Mouse (Mus musculus): ENCODE measurements at regions not wholly inside any gene's neighbourhood (a gene's known extent, or its start where the extent isn't known, plus 50 kb on each side); places are given as distances from the start of the nearest gene placed in this dataset.

DNA sequence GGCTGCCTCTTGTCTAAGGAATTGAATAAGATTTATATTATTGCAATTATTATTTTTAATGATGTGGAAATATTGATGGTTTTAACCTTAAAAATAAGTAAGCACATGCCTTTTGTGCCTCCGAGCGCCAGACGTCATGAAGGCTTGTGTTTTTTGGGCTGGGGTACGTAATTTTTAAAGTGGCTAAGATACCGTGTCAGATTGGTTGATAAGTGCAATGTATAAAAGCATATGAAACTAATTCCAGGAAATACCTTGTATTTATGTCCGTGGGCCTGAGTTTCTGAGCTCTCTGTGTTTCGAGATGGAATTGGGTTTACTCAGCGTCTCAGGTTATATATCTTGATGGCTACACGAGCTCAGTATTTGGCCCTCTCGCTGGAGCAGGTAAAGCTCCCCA, 414.7 kb downstream of the Med13l start:
- Histone ChIP-seq H3K27ac (ENCODE audit: insufficient read depth, low read depth, low read length) (no peak overlapping the region), H3K4me1 (ENCODE audit: control insufficient read depth, insufficient read depth, low read length) (no peaks in the 10 kb centered on the region), H3K4me3 (ENCODE audit: insufficient read depth, low read depth, low read length) (no peak overlapping the region)
- TF ChIP-seq POLR2A (IDR thresholded peaks at IDR 0.05; ENCODE audit: insufficient read depth, low read depth, low read length) (no peak), CTCF (IDR thresholded peaks at IDR 0.05; ENCODE audit: insufficient read depth, low read depth, low read length) (no peak)
- 81% methylated on average over 10 of the region's 10 CpGs for WGBS

DNA sequence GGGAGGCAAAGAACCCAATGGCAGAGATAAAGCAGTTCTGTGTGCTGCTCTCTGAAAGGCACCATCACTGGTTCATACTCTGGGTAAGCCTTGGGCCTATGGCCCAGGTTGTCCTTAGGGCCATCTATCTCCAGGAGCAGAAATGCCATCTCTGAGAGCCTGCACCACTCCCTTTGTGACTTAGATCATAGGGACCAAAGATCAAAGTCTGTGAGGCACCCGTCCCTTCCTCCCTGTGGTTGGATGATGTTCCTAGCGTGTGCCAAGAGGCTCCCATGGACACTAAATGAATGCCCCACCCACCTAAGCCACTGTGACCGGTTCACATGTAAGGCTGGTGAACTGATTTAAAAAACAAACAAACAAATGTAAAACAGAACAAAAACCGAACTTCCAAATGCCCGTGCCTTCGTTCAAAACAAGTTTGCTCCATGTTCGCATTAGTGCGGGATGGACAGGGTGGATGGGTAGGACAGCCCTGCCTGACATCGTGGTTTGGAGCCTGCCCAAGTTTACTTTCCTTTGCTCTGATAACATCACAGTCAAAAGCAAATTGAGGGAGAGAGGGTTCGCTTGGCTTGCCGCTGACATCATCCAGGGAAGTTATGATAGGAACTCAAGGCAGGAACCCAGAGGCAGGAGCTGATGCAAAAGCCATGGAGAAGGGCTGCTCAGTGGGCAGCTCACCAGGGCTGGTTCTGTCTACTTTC, 418.6 kb downstream of the Med13l start:
- Histone ChIP-seq H3K4me1 (ENCODE audit: control insufficient read depth, insufficient read depth, low read length) (no peaks in the 10 kb centered on the region), H3K4me3 (ENCODE audit: insufficient read depth, low read depth, low read length) (no peak overlapping the region), H3K27ac (ENCODE audit: insufficient read depth, low read depth, low read length) (no peak overlapping the region)
- TF ChIP-seq CTCF (IDR thresholded peaks at IDR 0.05; ENCODE audit: insufficient read depth, low read depth, low read length) (no peak), POLR2A (IDR thresholded peaks at IDR 0.05; ENCODE audit: insufficient read depth, low read depth, low read length) (no peak)
- 83% methylated on average over 11 of the region's 11 CpGs for WGBS

DNA sequence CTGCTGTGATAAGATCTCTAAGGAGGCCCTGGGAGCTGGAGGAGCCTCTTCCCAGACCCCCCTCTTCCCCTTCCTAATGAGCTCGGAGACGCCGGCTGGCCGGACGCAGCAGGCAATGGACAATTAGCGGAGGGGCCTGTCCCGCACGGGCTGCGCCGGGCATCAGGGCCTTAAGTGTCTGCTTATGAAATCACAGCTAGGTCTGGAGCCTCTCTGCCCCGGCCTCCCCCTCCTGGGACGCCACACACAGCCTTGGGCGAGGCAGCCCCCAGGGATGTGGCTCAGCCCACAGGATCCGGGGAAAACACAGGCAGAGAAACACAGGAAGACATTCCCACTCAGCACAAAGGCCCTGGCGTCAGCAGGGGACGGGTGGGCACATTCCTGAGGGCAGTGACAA, 420.6 kb downstream of the Med13l start:
- Histone ChIP-seq H3K4me3 (ENCODE audit: insufficient read depth, low read depth, low read length) (no peak overlapping the region), H3K4me1 (ENCODE audit: control insufficient read depth, insufficient read depth, low read length) (0 out of 2 replicates have a peak, but pooled peaks cover 2% of the 10 kb centered on the region), H3K27ac (ENCODE audit: insufficient read depth, low read depth, low read length) (no peak overlapping the region)
- WGBS: 45% methylated on average over 16 of the region's 16 CpGs
- TF ChIP-seq CTCF (IDR thresholded peaks at IDR 0.05; ENCODE audit: insufficient read depth, low read depth, low read length): no peak
- no peak for TF ChIP-seq POLR2A (IDR thresholded peaks at IDR 0.05; ENCODE audit: insufficient read depth, low read depth, low read length)

DNA sequence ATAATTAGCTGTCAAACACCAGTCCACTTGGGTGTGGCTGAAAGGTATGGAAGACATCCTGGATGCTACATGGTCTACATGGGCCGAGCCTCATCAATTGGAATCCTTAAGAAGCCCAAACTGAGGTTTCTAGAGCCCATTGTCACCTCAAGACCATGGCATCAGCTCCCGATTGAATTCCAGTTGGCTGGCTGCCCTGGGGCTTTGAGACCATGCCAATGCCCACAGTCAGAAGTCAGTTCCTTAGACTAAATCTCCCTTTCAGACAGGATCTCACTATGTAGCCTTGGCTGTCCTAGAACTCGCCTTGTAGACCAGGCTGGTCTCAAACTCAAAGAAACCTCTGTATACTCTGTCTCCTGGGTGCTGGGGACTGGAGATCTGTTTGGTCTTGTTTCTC, 423.8 kb downstream of the Med13l start:
- TF ChIP-seq POLR2A (IDR thresholded peaks at IDR 0.05; ENCODE audit: insufficient read depth, low read depth, low read length) (no peak), CTCF (IDR thresholded peaks at IDR 0.05; ENCODE audit: insufficient read depth, low read depth, low read length) (no peak)
- Histone ChIP-seq H3K27ac (ENCODE audit: insufficient read depth, low read depth, low read length) (no peak overlapping the region), H3K4me3 (ENCODE audit: insufficient read depth, low read depth, low read length) (no peak overlapping the region), H3K4me1 (ENCODE audit: control insufficient read depth, insufficient read depth, low read length) (0 out of 2 replicates have a peak, but pooled peaks cover 2% of the 10 kb centered on the region)
- WGBS: 69% methylated on average over 3 of the region's 3 CpGs

DNA sequence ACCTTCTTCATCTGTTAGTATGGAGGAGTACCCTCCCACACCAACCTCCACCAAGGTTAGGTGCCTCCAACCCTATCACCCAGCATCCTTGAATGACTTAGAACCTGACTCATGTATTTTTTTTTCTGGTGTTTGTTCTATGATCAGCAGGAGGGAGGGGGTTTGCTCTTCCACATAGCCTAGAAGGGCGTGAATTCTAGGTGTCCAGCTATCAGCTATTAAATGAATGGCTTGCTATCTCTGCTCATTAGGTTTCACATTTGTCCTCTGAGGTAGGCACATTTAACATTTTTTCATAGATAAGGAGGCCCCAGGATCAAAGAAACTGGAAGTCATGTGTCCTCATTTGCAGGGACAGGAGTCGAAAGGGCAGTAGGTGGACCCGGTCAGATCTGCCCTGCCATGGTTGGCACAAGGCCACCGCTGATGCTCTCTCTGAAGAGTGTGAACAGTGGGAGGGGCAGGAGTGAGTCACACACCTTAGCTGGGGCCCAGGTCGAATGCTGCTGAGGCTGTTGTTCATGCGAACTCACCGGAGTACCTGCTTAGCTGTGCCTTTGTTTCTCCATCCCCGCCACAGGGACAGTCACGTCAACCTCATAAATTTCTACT, 424.4 kb downstream of the Med13l start:
- Histone ChIP-seq H3K4me1 (ENCODE audit: control insufficient read depth, insufficient read depth, low read length) (0 out of 2 replicates have a peak, but pooled peaks cover 2% of the 10 kb centered on the region), H3K27ac (ENCODE audit: insufficient read depth, low read depth, low read length) (no peak overlapping the region), H3K4me3 (ENCODE audit: insufficient read depth, low read depth, low read length) (no peak overlapping the region)
- TF ChIP-seq POLR2A (IDR thresholded peaks at IDR 0.05; ENCODE audit: insufficient read depth, low read depth, low read length): no peak
- no peak for TF ChIP-seq CTCF (IDR thresholded peaks at IDR 0.05; ENCODE audit: insufficient read depth, low read depth, low read length)
- 92% methylated on average over 9 of the region's 9 CpGs for WGBS

DNA sequence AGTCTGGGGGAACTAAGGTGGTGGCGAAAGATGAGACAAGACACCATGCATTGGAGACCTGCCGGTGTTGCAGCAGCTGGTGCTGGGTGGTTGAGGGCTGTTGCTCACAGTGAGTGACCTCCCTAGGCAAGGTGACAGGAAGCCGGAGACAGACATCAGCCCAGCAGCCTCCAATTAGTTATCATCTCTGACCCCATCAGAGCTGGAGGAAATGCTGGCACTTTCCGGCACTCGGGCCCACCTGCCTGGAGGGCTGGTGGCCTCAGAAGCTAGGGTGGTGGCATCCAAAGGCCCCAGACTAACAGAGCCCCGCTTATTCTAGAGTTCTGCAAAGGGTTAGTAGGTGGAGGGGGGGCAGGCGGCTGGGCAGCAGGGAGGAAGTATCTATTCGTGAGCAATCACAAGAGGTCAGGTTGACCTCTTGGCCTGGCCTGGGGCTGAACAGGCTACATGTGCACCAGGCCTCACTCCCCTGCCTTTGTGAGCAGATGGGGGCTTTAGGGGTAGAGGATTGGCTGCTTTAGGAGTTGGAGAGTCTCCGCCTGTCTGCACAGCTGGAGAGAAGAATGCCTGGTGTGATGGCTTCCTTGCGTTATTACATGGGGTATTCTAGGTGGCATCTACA, 427.0 kb downstream of the Med13l start:
- WGBS: 89% methylated on average over 10 of the region's 10 CpGs

DNA sequence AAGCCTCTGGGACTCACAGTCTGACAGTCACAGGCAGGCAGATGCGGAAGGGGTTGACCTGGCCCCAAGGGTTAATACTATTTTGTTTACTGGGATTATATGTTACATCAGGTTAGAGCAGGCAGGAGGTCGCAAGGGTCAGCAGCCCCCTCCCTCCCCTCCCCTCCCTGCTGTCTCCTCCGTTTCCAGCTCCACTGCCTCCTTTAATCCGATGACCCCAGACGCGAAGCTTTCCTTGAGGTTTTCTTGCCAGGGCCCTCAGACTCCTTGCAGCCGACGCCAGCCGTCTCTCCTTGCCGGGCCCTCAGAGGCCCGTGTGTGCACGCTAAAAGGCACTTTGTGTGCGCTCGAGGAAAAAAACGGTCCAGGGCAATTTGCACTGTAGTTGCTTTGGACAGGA, 438.6 kb downstream of the Med13l start:
- TF ChIP-seq POLR2A (IDR thresholded peaks at IDR 0.05; ENCODE audit: insufficient read depth, low read depth, low read length): no peak
- TF ChIP-seq CTCF (IDR thresholded peaks at IDR 0.05; ENCODE audit: insufficient read depth, low read depth, low read length): no peak
- Histone ChIP-seq H3K4me3 (ENCODE audit: insufficient read depth, low read depth, low read length) (no peak overlapping the region), H3K27ac (ENCODE audit: insufficient read depth, low read depth, low read length) (no peak overlapping the region), H3K4me1 (ENCODE audit: control insufficient read depth, insufficient read depth, low read length) (0 out of 2 replicates have a peak, but pooled peaks cover under 1% of the 10 kb centered on the region)
- WGBS: 47% methylated on average over 15 of the region's 15 CpGs

More for the DNA sequence above, 427.0 kb downstream of the Med13l start:
- Histone ChIP-seq H3K4me1 (ENCODE audit: control insufficient read depth, insufficient read depth, low read length) (peaks cover 6% of the 10 kb centered on the region; the same call in 1 of the 2 replicates), H3K4me3 (ENCODE audit: insufficient read depth, low read depth, low read length) (no peak overlapping the region), H3K27ac (ENCODE audit: insufficient read depth, low read depth, low read length) (no peak overlapping the region)
- TF ChIP-seq CTCF (IDR thresholded peaks at IDR 0.05; ENCODE audit: insufficient read depth, low read depth, low read length) (no peak), POLR2A (IDR thresholded peaks at IDR 0.05; ENCODE audit: insufficient read depth, low read depth, low read length) (no peak)

DNA sequence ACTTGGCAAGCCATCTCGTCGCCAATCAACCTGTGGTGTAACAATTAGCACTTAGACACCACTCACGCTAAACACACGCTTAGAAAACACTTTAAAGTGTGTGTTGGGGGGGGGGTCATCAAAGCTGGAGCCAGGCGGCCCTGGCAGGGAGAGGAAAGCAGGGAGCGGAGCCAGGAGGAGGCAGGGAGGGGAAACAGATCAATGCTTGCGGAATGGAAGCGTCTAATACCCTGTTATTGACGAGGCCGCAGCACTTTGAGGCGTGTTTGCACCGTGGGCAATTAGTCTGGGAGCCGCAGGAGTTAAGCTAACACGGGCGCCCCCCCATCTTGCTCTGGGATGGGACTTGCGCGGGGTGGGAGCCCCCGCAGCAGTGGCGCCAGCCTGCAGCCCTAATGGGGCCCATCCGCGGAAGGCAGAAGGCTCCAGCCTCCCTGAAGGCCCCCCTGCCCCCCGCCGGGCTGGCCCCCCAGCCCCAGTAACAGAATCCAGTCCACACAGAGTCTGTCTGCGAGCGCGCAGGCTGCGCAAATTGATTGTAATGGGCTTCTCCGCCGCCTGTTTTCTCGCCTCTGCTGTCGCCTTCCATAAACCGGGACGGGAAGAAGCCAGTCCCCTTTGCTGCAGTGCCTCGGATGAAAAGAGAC, 445.5 kb downstream of the Med13l start:
- Histone ChIP-seq H3K4me1 (ENCODE audit: control insufficient read depth, insufficient read depth, low read length) (peaks cover 9% of the 10 kb centered on the region), H3K4me3 (ENCODE audit: insufficient read depth, low read depth, low read length) (no peak overlapping the region), H3K27ac (ENCODE audit: insufficient read depth, low read depth, low read length) (no peak overlapping the region)
- TF ChIP-seq CTCF (IDR thresholded peaks at IDR 0.05; ENCODE audit: insufficient read depth, low read depth, low read length) (no peak), POLR2A (IDR thresholded peaks at IDR 0.05; ENCODE audit: insufficient read depth, low read depth, low read length) (no peak)
- 4% methylated on average over 34 of the region's 34 CpGs for WGBS
